Mouse (Mus musculus) adrenal gland, adult (tissue): ENCODE data around the gene Amh.

Experiments used
- DNase-seq, 2 experiments: peaks; one replicate each; pipeline ENCODE4 v3.0.0; 2022 to 2023; ENCODE audit warnings: low spot score in 1 of 2; ENCODE audit not compliant: inconsistent age in 2 of 2

Amh gene

DNA sequence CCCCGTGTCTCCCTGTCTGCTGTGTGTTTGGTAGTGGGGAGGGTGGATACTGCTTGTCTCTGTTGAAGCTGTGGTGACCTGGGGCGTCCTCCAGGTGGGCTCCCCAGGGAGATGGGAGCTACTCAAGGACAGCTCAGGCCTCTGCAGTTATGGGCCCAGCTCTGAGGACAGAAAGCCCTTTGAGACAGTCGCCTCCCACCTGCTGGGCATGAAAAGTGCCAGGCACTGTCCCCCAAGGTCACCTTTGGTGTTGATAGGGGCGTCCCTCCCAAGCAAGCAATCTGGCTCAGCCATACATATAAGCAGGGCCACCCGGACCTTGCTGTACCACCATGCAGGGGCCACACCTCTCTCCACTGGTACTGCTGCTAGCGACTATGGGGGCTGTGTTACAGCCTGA lies at the start of gene Amh:
TSS of gene Amh (plus strand) at position 328 of the 400 bp plus-strand sequence.
- no peak for DNase-seq

DNA sequence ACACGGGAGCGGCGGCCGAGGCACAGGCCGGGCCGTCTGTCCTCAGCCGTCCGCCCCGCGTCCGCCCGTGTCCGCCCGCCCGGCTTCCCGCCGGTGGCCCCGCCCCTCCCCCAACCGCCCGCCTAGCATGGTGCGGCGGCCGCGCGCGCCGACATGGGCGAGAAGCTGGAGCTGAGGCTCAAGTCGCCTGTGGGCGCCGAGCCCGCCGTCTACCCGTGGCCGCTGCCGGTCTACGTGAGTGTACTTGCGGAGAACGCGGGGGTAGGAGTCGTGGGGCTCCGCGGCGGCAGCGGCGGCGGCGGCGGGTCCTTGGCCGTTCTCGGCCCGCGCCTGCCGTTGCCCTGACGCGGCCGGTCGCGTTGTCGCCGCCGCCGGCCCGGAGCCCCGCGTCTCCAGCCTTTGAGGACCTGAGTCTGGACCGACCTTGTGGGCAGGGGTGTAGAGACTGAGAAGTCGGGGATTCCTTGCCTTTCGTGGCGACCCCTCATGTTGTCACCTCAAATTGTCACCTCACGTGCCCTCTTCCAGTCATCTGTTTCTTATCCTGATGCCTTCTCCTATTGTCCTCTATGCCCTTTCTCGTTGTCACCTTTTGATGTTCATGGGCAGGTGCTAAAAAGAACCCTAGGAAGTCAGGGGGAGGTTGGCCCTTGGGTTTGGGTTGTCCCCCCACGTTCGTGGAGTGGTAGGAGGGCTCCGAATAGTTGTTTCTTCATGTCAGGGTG lies 49.6 kb upstream of the Amh start:
- no peak for DNase-seq

DNA sequence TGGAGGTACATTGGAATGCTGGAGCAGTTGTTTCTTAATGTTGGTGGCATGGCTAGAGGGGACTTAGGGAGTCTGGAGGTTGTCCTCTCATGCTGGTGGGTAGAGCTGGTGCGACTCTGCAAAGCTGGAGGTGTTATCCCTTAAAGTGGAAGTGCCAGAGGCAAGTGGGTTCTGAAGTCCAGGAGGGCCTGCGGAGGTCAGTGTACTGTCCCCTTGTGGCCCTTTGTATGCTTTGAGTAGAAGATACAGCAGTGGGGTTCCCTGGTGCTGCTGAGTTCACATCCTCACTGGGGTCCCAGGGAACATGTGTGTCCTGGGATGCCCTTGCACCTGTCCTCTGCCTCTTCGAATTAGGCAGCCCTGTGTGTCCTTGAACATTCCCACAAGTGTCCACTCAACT lies 48.9 kb upstream of the Amh start:
- peak in 1 of 2 experiments; percentile 78 for DNase-seq

GRCm38 (mm10) chr10:80756509-80756908 lies 48.5 kb upstream of the Amh start:
- DNase-seq, result peak in 1 of 2 experiments; percentile 57

- peak in 1 of 2 experiments; percentile 75 for DNase-seq
These were observed 48.1 kb upstream of the Amh start for GRCm38 (mm10) chr10:80756967-80757366.

DNA sequence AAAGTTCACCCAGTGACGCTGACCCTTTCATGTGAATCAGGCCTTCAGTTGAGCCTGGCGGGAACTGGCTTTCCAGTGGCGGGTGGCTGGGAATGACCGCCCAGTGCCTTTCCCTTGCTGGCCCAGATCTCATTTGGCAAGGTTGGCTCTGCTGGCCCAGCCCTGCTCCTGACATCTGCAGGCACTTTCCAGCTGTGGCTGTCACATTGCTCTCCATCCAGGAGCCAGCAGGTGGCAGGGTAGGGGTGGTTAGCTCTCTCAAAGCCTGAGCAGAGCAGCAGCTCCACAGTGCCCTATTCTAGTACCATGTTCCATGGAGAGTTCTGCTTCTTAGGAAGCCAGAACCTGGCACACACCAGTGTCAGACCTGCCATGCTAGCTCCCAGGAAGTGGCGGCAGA lies 47.3 kb upstream of the Amh start:
- peak; percentile 88 to 95 for DNase-seq

DNA sequence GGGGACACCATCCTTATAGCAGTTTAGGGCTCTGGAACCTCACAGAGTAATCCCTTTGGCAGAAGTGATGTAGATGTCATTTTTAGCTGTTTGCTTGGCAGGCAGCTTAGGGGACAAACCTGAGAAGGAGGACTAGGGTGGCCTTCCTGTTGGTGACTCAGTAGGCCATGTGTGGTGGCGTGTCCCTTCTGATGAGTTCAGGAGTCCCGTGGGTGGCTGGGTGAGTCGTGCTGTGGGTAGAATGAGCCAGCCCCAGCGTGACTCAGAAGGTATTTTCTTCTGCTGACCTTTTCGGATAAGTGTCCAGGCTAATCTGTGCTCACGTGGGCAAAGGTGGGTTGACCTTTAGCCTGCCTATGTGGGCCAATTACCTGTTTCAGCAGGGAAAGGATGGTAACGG lies 46.4 kb upstream of the Amh start:
- DNase-seq, result peak; percentile 88 to 91

GRCm38 (mm10) chr10:80760596-80761524 lies 44.2 kb upstream of the Amh start:
- peak; percentile 69 to 88 for DNase-seq

- DNase-seq, result peak in 1 of 2 experiments; percentile 63
These were observed 43.2 kb upstream of the Amh start for GRCm38 (mm10) chr10:80761821-80762220.

- DNase-seq, result peak in 1 of 2 experiments; percentile 63
These were observed 41.5 kb upstream of the Amh start for GRCm38 (mm10) chr10:80763502-80763901.

DNA sequence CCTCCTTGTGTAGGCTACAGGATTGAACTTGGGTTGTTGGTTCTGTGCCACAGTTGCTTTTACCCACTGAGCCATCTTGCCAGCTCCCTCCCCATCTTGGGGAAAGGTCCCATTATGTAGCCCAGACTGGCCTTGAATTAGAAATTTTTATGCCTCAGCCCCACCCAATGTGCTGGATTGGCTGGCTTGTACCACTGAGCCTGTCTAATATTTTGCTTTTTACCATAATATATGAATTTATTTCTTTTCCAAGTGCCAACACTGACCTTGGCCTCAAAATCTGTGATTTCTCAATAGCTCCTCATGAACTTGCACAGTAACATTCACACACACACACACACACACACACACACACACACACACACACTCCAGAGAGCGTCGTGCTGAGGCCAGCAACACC lies 39.3 kb upstream of the Amh start:
- peak in 1 of 2 experiments; percentile 89 for DNase-seq

GRCm38 (mm10) chr10:80766161-80766815 lies 38.8 kb upstream of the Amh start:
- peak in 1 of 2 experiments; percentile 59 for DNase-seq

GRCm38 (mm10) chr10:80768365-80768764 lies 36.7 kb upstream of the Amh start:
- peak in 1 of 2 experiments; percentile 59 for DNase-seq

DNA sequence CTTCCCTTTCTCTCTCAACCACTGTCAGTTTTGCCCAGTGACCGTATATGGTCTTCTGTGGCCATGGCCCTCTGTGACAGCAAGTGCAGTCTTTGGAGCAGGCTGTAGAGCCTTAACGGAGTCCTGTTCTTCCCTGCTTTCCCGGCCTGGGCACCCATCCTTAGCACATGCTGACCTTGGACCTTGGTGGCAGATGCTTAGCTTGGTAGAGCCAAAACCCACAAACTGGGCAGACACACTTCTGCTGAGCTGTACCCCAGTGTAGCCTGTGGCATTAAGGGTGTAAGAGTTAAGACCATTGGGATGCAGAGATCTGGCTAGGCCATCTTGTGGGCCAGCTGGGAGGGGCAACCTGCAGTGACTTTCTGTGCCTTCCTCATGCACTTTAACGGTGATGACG lies 31.2 kb upstream of the Amh start:
- no peak for DNase-seq

DNA sequence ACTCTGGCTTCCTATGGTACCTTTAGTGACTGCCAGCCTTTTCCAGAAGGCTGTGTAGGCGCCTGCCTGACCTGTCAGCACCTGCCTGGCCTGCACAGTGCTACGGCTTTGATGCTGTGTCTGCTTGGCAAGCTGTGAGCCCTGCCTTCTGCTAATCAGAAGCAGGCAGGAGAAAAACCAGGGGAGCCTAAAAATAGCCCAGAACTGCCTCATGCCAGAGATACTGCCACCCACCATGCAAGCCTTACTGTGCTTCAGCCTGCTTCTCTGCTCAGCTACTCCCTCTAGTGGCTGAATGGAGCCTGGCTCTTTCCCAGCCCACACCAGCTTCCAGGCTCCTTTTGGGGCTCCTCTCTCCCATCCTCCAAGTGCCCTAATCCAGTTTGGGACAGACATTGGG lies 30.5 kb upstream of the Amh start:
- peak; percentile 85 to 95 for DNase-seq

GRCm38 (mm10) chr10:80774981-80775380 lies 30.1 kb upstream of the Amh start:
- DNase-seq, result no peak

- DNase-seq, result peak in 1 of 2 experiments; percentile 35
These were observed 29.3 kb upstream of the Amh start for GRCm38 (mm10) chr10:80775731-80776130.

- no peak for DNase-seq
These were observed 28.6 kb upstream of the Amh start for GRCm38 (mm10) chr10:80776358-80776869.

DNA sequence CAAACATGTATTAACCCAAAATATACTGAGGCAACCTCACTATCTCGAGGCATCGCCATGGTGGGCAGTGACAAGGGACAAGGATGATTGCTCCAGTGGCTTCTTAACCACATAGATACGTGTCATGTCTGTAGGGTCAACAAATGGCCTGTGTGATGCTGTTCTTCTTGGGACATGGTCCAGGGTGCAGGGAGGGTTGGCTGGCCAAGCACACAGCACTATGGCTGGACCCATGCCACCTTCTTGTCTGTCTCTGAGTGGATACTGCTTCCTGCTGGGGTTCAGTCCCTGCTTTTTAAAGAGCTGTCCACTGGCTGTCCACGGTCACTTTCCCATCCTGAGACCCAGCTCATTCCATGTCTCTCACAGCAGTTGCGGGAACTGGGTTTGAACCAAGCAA lies 27.9 kb upstream of the Amh start:
- DNase-seq, result no peak

GRCm38 (mm10) chr10:80779565-80779964 lies 25.5 kb upstream of the Amh start:
- DNase-seq, result peak; percentile 77 to 88

DNA sequence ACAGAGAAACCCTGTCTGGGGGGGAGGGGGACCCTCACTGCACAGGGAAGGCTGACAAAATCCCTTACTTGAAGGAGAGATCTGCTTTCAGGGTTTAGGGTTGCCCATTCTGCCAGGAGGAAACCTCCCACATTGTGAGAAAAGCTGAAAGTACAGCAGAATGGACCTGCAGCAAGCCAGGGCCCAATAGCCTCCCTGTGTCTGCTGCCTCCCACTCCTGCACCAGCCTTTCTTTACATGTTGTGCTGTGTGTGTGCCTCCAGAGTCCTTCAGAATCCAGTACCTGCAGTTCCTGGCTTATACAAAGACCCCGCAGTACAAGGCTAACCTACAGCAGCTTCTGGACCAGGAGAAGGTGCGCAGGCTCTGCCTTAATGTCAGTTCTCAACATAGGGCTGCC lies 20.7 kb upstream of the Amh start:
- no peak for DNase-seq
